Mouse (Mus musculus) bone marrow macrophage, adult 2 months (primary cell): ENCODE measurements around the gene Eif4b.

Source experiments
- CTCF ChIP-seq: IDR thresholded peaks from 2 replicates; pipeline ENCODE4 v1.5.1; 2012; ENCODE audit warnings: low read depth, mild to moderate bottlenecking, low read length, moderate library complexity
- POLR2A ChIP-seq: IDR thresholded peaks from 2 replicates; pipeline ENCODE4 v1.6.1; 2012; ENCODE audit warnings: mild to moderate bottlenecking, low read depth, low read length, borderline replicate concordance

DNA sequence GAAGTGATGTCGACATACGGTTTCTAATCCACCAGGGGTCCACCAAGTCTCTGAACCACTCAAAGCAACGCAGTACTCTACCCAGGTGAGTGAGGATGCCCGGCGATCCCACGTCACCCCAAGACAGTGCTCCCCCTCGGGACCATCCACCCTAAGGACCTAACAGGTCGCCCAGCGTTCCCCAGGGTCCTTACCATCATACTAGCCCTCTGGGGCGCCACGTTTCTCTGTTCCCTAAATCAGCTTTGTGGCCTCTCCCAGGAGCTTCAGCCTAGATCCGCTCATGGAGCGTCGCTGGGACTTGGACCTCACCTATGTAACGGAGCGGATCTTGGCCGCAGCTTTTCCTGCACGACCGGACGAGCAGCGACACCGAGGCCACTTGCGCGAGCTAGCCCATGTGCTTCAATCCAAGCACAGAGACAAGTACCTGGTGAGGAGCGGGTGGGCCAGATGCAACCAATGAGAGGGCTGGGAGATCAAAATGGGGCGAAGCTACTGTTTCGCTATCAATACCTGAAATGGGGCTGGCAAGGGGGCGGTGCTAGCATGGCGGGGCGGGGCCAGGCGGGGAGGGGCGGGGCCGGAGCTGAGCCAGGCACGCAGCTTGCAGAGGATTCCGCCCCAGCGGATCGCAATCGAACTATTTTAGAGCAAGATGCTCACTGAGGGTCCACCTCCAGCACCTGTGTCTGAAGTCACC, 33.3 kb downstream of the Eif4b start:
- TF ChIP-seq CTCF (no peak), POLR2A (no peak)
